Mouse (Mus musculus) right cerebral cortex, postnatal 25 days (tissue): ENCODE measurements around the gene Hspa12b.

Source experiments
- DNase-seq: peaks from one replicate; pipeline ENCODE4 v3.0.0; 2022

Gene Hspa12b

DNA sequence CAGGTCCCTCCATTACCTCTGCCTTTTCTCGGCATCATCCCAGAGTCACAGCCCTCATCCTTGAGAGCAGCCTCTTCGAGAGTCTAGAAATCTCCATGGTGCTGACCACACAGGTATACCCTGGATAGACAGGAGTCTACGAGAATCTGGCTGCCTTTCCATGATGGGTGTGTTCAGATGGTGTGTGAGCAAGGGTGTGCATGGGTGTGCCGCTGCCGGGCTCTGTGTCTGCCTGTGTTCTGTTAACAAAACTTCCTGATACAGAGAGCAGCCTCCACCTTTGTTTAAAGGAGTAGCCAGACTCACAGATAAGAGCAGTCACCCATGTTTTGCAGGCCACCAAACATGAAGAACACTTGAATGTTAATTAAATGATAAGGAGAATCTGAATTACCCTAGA lies 2.8 kb downstream of the Hspa12b start:
- DNase-seq, result no peak

DNA sequence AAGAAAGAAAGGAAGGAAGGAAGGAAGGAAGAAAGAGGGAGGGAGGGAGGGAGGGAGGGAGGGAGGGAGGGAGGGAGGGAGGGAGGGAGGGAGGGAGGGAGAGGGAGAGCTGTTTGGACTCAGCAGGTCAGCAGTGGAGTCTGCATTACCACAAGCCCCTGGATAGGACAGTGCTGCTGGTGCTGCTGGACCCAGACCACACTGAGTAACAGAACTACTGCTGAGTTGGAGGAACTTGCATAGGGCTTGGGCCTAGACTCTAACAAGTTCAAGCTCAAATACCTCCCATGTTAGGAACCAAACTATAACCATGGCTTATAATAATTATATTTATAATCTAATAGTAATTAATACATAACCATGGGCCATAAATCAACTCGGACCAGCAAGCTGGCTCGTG lies 3.8 kb downstream of the Hspa12b start:
- no peak for DNase-seq

DNA sequence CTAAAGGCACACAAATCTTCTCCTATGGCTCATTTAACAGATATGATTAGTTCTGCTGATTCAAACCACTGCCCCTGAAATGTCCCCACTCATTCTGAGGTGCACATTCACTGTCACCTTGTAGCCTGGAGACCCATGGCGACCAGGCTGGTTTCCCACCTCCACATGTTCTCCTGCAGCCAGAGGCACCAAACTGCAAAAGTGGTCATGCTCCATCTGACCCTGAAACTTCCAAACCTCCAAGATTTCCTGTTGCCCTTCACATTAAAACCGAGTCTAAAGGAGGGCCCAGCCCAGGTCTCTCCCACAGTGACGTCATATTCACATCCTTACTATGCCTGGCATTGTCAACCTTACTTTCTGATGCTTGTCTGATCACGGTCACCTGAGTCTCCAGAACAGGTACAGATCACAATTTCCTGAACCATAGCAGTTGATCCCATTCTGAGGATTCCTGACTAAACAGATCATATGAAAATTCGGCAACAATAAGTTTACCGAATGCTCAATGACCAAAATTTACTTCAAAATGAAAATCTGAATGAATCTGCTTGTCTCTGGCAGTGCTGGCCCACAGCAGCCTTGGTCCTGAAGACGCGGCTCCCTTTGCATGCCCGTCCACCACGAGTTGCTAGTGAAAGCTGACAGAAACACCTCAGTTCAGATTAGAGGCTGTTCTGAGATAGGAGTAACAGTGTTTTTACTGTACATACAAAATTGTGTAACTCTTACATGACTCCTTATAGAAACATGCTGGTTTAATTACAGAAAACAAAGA lies 5.2 kb downstream of the Hspa12b start:
- DNase-seq, result no peak

DNA sequence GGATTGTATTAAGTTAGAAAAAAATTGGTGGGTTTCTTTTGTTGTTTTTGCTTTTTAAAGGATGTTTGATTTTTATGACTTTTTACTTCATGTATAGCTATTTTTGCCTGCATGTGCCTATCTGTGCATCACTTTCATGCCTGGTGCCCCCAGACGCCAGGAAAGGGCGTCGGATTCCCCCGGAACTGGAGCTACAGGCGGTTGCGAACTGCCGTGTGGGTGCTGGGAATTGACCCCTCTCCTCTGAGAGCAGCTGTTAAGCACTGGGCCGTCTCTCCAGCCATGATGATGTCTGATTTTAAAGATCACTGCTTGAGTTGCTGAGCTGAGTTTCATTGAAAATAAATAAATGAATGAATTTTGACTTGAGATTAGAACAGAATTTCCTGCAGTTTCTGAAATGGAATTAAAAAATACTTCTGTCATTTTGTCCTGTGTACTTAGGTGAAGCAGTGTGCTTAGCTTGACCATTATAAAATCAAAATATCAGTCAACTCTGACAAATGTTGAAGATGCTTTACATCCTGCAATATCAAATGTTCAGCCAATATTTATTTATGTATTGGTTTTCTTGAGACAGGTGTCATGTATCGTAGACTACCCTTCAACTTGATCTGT lies 6.0 kb downstream of the Hspa12b start, which contains the start of gene Gm11037:
TSS of gene Gm11037 (plus strand) at position 568 of the 618 bp plus-strand sequence.
- DNase-seq, result peak; percentile 1

DNA sequence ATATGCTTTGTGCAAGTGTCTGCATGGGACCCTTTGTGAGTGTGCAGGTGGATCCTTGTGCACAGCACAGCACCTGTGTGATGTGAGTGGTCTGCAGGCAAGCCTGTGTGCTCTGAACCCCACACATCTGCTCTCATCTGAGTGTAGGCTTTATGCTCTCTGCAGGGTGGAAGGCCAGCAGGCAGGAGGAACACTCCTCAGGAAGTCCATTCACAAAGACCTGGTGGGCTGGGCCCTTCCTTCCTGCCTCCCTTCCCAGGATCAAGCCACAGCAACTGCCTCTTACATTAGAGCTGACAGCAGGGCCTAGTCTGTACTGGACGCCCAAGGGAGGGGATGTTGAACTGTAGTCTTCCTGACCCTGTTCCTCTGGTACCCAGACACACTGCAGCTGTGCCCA lies 7.3 kb downstream of the Hspa12b start:
- peak; percentile 2 for DNase-seq

DNA sequence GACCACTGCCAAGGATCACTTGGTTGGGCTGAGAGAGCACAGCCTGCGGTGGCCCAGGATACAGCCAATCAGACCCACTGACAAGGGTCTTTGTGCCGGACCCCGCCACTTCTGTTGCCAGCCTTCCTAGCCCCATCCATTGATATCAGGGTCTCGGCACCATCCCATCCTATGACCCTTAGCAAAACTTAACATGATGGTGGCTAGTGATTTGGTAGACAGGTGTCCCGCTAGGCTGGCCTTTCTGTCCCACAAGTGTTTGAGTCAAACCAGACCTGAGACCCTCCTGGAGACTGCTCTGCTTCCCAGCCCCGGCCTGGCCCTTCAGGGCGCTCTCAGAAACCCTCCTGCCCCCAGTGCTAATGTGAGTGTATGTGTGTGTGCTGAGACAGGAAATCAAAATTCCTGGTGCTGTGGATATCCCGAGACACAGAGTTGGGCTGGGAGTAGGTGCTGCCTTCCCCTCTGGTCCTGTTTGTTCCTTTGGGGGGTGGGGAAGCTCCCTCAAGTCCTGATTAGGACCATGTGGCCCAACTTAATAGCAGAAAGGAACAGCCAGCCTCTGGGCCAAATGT lies 7.8 kb downstream of the Hspa12b start:
- peak; percentile 1 for DNase-seq

DNA sequence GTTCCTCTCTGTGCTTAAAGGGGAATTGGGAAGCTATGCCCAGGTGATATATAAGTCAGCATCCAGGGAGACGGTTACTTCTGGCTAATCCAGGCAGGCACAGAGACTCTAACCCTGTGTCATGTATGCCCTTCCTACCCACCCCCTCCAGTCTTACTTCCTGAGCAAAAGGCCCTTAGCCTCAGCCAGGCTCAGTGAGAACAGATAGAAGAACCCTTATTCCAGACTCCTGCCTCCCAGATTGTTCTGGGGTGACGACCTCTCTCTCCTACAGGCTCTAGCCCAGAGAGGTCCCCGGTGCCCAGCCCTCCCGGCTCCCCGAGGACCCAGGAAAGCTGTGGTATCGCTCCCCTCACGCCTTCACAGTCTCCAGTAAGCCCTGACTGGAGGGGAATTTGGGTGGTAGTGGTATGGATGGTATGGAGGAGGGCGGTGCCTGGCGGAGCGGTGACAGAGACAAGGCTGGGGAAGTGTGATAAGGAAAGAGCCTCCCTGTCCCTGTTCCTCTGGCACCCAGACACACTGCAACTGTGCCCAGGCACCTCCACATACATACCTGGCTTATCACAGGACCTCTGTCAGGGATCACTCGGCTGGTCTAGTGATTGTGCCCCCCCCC lies 8.6 kb downstream of the Hspa12b start:
- peak; percentile 1 for DNase-seq

DNA sequence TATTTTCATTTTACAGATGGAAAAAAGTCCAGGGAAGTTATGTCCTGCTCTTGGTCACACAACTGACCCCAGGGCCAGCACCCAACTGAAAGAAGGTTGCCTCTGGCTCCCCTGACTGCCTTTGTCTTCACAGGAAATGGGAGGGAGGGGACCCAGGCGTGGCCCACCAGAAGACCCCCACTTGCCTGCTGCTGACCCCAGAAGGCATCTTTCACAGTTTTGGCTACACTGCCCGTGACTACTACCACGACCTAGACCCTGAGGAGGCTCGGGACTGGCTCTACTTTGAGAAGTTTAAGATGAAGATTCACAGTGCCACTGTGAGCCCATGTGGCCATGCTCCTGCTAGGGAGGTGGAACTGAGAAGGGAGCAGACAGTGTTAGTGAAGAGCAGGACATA lies 11.2 kb downstream of the Hspa12b start:
- DNase-seq, result peak; percentile 0

DNA sequence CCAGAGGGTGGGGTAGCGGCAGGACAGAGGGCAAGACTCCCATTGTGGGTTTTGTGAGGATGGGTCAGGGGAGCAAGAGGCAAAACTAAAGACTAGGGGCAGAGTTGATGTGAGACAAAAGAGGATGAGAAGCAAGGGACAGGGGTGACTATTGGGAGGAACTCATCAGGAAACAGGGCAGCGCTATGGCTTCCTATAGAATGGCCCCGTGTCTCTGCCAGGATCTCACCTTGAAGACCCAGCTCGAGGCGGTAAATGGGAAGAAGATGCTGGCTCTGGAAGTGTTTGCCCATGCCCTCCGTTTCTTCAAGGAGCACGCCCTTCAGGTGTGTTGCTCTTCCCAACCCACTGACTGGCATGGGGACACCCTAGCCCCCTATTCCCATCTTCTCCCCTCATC lies 11.7 kb downstream of the Hspa12b start:
- DNase-seq, result peak; percentile 1

DNA sequence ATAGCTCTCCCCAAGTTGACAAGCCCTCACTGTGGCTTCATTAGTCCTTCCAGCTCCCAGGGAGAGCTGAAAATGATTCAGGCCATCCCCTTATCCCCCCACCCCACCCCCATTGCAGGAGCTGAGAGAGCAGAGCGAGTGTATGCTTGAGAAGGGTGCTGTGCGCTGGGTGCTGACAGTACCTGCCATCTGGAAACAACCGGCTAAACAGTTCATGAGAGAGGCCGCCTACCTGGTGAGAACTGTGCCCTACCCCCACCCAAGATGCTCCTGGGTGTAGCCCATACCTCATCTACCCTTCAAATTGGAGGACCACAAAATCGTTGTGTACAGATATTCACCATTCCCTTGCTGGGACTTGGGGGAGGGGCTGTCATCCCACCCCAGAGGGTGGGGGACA lies 12.2 kb downstream of the Hspa12b start:
- DNase-seq, result no peak

DNA sequence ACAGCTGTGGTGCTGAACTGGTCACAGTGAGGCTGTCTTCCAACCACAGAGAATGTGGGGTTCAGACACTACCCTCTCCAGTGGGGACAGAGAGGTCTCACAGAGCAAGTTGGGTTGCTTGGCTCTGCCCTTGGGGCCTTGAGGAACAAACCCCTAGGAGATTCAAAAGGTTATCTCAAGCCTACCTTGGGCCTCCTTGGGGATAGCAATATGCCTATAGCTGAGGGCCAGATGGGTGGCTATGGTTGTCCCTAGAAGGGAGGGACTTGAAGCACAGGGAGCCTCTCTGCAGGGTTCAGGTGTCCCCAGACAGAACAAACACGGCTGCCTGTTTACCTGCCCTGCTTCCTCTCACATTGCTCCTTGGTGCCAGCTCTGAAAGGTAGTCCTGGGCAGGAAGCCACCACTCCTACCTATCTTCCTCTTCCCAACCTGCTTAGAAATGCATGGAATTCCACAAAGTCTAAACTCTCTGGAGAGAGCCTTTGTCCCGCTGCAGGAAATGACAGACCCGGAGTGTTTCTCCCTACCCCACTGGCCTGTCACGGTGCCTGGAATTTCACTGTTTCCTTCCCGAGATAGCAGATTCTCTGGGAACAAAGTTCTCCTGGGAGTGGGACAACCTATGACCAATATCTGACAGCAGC lies 12.9 kb downstream of the Hspa12b start:
- DNase-seq, result no peak

DNA sequence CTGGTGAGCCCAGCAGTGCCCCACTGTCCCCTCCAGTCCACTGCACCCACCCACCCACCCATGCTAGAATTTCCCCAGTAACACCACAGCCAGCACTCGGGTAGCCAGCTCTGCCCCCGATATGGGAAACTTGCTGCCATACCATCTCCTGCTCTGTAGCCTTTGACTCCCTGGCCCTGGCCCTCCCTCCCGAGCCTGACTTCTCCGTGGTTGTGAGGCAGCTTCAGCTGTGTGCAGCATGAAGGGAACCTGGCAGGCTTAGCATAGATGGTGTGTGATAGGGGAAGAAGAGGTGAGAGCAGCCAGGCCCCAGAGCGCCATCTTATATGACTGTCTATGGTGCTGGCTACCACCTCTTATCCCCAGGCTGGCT lies 13.4 kb downstream of the Hspa12b start:
- DNase-seq, result no peak

DNA sequence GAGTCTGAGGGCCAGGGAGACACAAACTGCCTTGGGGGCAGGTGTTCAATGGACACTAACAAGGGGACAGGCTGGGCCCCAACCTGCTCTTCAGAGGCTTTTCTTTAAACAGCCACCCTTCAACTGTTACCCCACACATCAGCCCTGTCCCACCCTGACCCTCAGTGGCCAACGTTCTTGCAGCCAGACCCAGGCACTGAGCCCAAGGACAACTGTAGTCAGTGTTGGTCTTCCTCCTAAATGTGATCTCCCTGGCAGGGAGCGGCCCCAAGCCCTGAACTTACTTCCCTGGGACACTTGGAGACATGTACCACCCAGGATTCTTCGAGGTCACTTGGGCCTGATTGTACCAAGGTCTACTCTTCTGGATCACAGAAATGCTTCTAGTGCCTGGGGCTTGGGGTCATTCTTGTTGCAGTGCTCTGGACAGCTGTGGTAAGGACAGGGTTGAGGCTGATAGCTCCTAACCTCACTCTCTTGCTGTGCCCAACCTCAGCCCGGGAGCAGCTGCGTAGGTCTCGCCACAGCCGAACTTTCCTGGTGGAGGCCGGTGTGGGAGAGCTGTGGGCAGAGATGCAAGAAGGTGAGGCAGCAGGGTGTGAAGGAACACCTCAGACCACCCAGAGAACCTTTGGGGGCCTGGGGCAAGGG lies 14.4 kb downstream of the Hspa12b start:
- no peak for DNase-seq

DNA sequence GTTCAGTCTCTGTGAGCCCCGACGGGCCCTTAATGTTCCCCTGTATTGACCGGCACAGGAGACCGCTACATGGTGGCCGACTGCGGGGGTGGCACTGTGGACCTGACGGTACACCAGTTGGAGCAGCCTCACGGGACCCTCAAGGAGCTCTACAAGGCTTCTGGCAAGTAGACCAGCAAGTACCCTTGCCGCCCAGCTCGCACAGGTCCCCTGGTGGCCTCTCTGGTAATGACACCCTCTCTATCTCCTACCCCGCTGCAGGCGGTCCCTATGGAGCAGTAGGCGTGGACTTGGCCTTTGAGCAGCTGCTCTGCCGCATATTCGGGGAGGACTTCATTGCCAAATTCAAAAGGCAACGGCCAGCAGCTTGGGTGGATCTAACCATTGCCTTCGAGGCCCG lies 15.5 kb downstream of the Hspa12b start:
- peak; percentile 20 for DNase-seq

DNA sequence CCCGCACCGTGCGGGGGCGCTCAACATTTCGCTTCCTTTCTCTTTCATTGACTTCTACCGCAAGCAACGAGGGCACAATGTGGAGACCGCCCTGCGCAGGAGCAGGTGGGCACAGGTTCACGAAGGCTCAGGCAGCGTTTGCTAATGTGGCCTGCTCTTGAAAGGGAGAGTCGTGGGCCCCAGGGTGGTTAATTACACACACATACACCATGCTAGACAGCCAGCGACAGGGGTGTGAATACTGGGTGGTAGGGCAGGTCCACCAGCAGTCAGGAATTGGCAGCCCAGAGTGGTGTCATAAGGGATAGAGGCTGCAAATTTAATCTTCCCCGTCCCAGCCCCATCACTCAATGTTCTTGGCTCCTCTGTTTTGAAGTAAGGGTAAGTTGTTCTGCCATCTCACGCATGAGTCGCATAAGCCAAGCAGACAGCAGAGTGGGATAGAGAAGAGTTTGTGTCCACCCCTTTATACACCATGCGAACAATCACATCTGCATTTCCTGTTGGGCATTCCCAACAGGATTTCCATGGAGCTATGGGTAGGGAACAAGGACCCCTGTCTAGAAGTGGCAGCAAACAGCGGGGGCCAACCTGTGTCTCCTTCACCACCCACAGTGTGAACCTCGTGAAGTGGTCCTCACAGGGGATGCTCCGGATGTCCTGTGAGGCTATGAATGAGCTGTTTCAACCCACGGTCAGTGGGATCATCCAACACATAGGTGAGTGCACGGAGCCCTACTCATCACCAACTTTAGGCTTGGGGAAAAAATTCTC lies 16.1 kb downstream of the Hspa12b start:
- DNase-seq, result no peak

DNA sequence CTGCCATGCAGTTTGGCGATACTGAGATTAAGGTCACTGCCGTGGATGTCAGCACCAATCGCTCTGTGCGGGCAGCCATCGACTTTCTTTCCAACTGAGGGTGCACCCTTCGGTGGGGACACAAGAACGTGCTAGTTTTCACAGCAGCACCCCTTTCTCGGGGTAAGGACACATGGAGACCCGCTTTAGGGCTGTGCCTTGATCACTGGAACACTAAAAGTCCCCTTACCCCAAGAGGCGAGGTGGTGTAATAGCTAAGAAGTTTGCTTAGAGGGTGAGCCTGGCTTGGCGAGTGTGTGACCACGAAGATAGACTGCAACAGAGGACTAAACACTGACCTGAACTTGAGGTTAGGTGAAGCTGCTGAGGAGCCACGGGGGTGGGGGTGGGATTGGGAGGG lies 18.0 kb downstream of the Hspa12b start:
- DNase-seq, result no peak

DNA sequence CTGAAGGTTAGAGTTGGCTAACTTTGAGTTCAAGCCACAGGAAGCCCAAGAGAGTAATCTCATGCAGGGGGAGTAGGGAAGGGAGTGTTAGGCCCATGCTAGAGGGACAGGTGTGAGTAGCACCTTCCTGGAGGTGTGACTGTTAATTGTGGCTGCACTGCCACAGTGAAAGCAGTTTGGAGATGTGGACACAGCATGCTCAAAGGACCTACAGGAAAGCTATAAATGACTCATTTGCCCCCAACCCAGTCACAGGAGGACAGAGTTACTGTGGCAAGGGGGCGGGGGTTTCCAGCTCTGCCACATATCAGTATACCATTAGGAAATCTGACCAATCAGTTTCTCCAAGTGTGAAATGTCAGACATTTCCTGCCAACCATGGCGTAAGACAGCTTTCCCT lies 18.5 kb downstream of the Hspa12b start:
- no peak for DNase-seq

DNA sequence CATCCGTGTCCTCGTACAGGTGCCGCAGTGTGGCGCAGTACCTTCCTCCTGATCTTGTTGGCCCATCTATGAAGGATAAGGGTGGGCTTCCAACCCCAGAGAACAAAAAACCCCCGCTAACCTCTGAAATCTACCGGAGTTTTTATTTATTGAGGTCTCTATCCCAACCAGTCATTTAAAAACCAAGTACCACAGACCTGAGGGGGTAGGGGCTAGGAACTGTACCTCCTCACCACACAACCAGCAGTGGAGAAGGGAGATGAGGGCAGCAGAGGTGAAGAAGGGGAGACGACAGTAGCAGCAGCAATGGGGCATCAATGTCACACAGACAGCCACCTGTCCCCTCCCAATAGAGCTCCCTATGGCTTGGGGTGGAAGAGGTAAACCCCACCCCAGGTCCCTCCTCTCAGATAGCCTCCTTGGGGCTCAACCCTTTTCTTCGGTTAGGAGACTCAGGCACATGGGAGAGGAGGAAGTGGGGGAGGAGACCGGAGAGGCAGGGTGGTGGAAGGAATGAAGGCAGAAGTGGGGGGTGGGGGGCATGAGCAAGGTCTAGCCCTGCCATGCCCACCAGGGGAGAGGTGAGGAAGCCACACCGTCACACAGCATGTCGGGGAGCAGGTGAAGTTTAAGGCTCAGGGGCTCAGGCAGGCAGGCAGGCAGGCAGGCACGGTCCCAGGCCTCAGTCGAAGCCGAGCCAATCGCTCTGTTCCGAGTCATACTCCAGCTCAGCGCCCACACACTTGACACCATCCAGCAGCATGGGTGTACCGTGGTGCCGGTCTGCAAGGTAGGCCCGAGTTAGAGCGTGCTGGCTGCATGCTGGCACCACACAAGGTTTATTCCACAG lies 19.3 kb downstream of the Hspa12b start:
- no peak for DNase-seq

DNA sequence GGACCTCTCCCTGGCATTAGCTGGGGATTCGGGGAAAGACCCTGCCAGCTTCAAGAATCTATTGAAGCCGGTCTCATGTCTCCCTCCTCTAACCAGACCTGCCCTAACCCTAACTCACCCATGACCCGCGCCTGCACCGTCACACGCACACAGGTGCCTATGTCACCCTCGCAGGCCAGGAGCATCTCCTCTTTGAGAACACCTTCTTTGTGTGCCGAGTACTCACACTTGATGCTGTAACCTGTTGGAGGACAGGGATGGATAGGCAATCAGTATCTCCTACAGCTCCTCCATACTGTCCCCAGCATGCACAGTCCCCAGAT lies 19.9 kb downstream of the Hspa12b start:
- no peak for DNase-seq

DNA sequence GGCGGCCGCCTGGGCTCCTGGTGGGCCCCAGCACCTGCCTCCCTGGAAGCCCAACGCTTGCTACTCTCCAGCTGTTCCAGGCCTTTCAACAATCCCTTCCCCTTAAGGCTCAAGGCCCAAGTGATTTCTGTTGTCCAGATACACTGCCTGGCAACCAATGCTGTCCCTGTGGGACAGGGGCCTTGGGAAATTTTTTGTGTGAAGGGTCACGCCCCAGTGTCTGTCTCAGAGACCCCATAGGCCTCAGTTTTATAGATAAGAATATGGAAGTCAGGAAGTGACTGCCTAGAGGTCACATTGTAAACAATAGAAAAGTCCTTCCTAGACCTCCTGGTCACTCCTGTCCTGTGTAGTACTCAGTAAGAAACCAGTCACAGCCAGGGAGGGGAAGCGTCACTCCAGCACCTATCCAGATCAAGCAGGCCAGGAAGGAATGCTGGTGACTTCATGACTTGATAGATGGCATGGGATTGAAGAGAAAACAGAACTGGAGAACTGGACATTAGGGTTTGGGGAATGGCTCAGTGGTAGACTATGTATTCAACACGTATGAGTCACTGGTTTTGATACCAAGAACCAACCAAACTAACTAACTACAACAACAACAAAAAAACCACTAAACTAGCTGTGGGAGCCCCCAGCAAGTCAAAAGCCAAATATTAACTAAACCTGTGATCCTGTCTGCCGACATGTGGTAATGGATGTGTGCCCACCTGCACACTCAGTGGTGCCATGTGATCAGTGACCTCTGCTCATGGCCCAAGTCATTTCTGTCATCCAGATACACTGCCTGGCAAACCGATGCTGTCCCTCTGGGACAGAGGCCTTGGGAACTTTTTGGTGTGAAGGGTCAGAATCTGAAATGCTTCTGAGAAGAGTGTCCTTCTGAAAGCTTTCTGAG lies 21.5 kb downstream of the Hspa12b start:
- DNase-seq, result no peak
